Mouse (Mus musculus) megakaryocyte, embryonic 14.5 days (primary cell): Measurements from ENCODE around the gene Tac4. TPM values are rescaled to one million over a fixed set of nuclear protein-coding genes. Genes with fewer than 3 reads are reported as not detected.

Experiments
- H3K27me3 ChIP-seq: replicated peaks from 2 replicates; pipeline ENCODE3; 2012; ENCODE audit warnings: inconsistent platforms
- H3K36me3 ChIP-seq: replicated peaks from 2 replicates; pipeline ENCODE3; 2012; ENCODE audit warnings: low read length, inconsistent platforms, mixed read lengths
- H3K4me1 ChIP-seq: 2 replicates; pipeline ENCODE4 v1.6.1; 2012; ENCODE audit warnings: inconsistent platforms
- H3K4me3 ChIP-seq: replicated peaks from 2 replicates; pipeline ENCODE3; 2012; ENCODE audit warnings: moderate library complexity, mild to moderate bottlenecking, inconsistent platforms
- H3K9me3 ChIP-seq: 2 replicates; pipeline ENCODE4 v1.6.1; 2012; ENCODE audit warnings: inconsistent platforms
- FLI1 ChIP-seq: IDR thresholded peaks from 2 replicates; pipeline ENCODE4 v1.6.1; 2012; ENCODE audit warnings: low read length, inconsistent platforms, mixed read lengths
- GATA1 ChIP-seq: IDR thresholded peaks from 3 replicates; pipeline ENCODE4 v1.6.1; 2012; ENCODE audit warnings: mixed read lengths, low read length, inconsistent platforms, borderline replicate concordance
- polyA plus RNA-seq: library from polyadenylated mRNA; stranded (reverse); fragments of >175 nt; gene quantifications from 2 replicates; pipeline ENCODE4 v1.2.3, GENCODE M21; 2012; ENCODE audit warnings: low replicate concordance; ENCODE audit not compliant: insufficient read depth

The Tac4 gene
- polyA plus RNA-seq, 1 experiment: 1.3 TPM

GRCm38 (mm10) chr11:95232329-95232696 is 29.0 kb upstream of the Tac4 start:
- Histone ChIP-seq H3K4me1 (peaks cover 14% of the 10 kb centered on the region), H3K27me3 (peaks cover 84% of the 10 kb centered on the region), H3K9me3 (no peaks in the 10 kb centered on the region), H3K36me3 (no peaks in the 10 kb centered on the region), H3K4me3 (peak overlapping the region; percentile 82)
- TF ChIP-seq FLI1: no peak
- TF ChIP-seq GATA1: no peak

- Histone ChIP-seq H3K9me3 (no peaks in the 10 kb centered on the region), H3K27me3 (peaks cover 93% of the 10 kb centered on the region), H3K4me1 (peaks cover 3% of the 10 kb centered on the region; the same call in 1 of the 2 replicates), H3K4me3 (no peak overlapping the region), H3K36me3 (no peaks in the 10 kb centered on the region)
- TF ChIP-seq FLI1: no peak
- TF ChIP-seq GATA1: no peak
Measured at GRCm38 (mm10) chr11:95238477-95238876, 22.9 kb upstream of the Tac4 start.

- H3K4me1 ChIP-seq: peaks cover 3% of the 10 kb centered on the region; the same call in 1 of the 2 replicates
- no peaks in the 10 kb centered on the region for H3K36me3 ChIP-seq
- no peak overlapping the region for H3K4me3 ChIP-seq
- peaks cover 5% of the 10 kb centered on the region; the same call in 1 of the 2 replicates for H3K9me3 ChIP-seq
- TF ChIP-seq GATA1 (no peak), FLI1 (no peak)
- H3K27me3 ChIP-seq: peaks cover 89% of the 10 kb centered on the region
Measured at GRCm38 (mm10) chr11:95242653-95243052, 18.7 kb upstream of the Tac4 start.

- H3K36me3 ChIP-seq: no peaks in the 10 kb centered on the region
- peaks cover 83% of the 10 kb centered on the region for H3K27me3 ChIP-seq
- H3K4me1 ChIP-seq: peaks cover 10% of the 10 kb centered on the region
- H3K9me3 ChIP-seq: peaks cover 17% of the 10 kb centered on the region
- TF ChIP-seq FLI1 (no peak), GATA1 (no peak)
- no peak overlapping the region for H3K4me3 ChIP-seq
Measured at GRCm38 (mm10) chr11:95245456-95245855, 15.9 kb upstream of the Tac4 start.

GRCm38 (mm10) chr11:95247065-95247464 is 14.3 kb upstream of the Tac4 start:
- Histone ChIP-seq H3K4me1 (peaks cover 19% of the 10 kb centered on the region), H3K4me3 (no peak overlapping the region), H3K36me3 (no peaks in the 10 kb centered on the region), H3K9me3 (peaks cover 17% of the 10 kb centered on the region), H3K27me3 (peaks cover 73% of the 10 kb centered on the region)
- no peak for TF ChIP-seq FLI1
- no peak for TF ChIP-seq GATA1

- Histone ChIP-seq H3K27me3 (peaks cover 65% of the 10 kb centered on the region), H3K4me1 (peaks cover 28% of the 10 kb centered on the region), H3K36me3 (no peaks in the 10 kb centered on the region), H3K9me3 (peaks cover 17% of the 10 kb centered on the region), H3K4me3 (peak overlapping the region; percentile 77)
- TF ChIP-seq FLI1 (no peak), GATA1 (no peak)
Measured at GRCm38 (mm10) chr11:95250110-95250509, 11.2 kb upstream of the Tac4 start.

GRCm38 (mm10) chr11:95251295-95251694 is 10.0 kb upstream of the Tac4 start:
- H3K4me3 ChIP-seq: peak overlapping the region; percentile 50
- H3K27me3 ChIP-seq: peaks cover 61% of the 10 kb centered on the region
- H3K36me3 ChIP-seq: no peaks in the 10 kb centered on the region
- H3K9me3 ChIP-seq: peaks cover 17% of the 10 kb centered on the region
- TF ChIP-seq GATA1: no peak
- TF ChIP-seq FLI1: no peak
- H3K4me1 ChIP-seq: peaks cover 39% of the 10 kb centered on the region

GRCm38 (mm10) chr11:95252104-95252503 is 9.2 kb upstream of the Tac4 start:
- Histone ChIP-seq H3K27me3 (peaks cover 59% of the 10 kb centered on the region), H3K9me3 (peaks cover 17% of the 10 kb centered on the region), H3K4me1 (peaks cover 43% of the 10 kb centered on the region), H3K36me3 (no peaks in the 10 kb centered on the region), H3K4me3 (no peak overlapping the region)
- TF ChIP-seq FLI1 (no peak), GATA1 (no peak)

GRCm38 (mm10) chr11:95254165-95254564 is 7.2 kb upstream of the Tac4 start:
- Histone ChIP-seq H3K4me3 (no peak overlapping the region), H3K4me1 (peaks cover 53% of the 10 kb centered on the region), H3K9me3 (no peaks in the 10 kb centered on the region), H3K36me3 (no peaks in the 10 kb centered on the region), H3K27me3 (peaks cover 45% of the 10 kb centered on the region)
- TF ChIP-seq FLI1 (no peak), GATA1 (no peak)

- no peak for TF ChIP-seq GATA1
- TF ChIP-seq FLI1: no peak
- no peaks in the 10 kb centered on the region for H3K36me3 ChIP-seq
- H3K9me3 ChIP-seq: no peaks in the 10 kb centered on the region
- peaks cover 34% of the 10 kb centered on the region for H3K27me3 ChIP-seq
- no peak overlapping the region for H3K4me3 ChIP-seq
- H3K4me1 ChIP-seq: peaks cover 57% of the 10 kb centered on the region
Measured at GRCm38 (mm10) chr11:95255747-95256146, 5.6 kb upstream of the Tac4 start.

- H3K27me3 ChIP-seq: peaks cover 28% of the 10 kb centered on the region
- peaks cover 70% of the 10 kb centered on the region for H3K4me1 ChIP-seq
- no peaks in the 10 kb centered on the region for H3K36me3 ChIP-seq
- H3K4me3 ChIP-seq: no peak overlapping the region
- no peaks in the 10 kb centered on the region for H3K9me3 ChIP-seq
- no peak for TF ChIP-seq FLI1
- no peak for TF ChIP-seq GATA1
Measured at GRCm38 (mm10) chr11:95257930-95258329, 3.4 kb upstream of the Tac4 start.
